Mouse (Mus musculus): ENCODE measurements around the gene Ccdc150. TPM values are rescaled to one million over a fixed set of nuclear protein-coding genes. Genes with fewer than 3 reads are reported as not detected.

Ccdc150 gene
- total and polyA plus RNA-seq, 3 experiments = 0.22 to 0.65 TPM; not detected in 1

GRCm38 (mm10) chr1:54306404-54306803 is 55.9 kb downstream of the Ccdc150 start:
- no peaks in the 10 kb centered on the region for H3K27me3 ChIP-seq (ENCODE audit: control insufficient read depth in 1 of 2, insufficient read depth in 2 of 2, low read length in 2 of 2)
- DNase-seq (ENCODE audit: low read depth, low spot score) = no peak
- no peaks in the 10 kb centered on the region for H3K9me3 ChIP-seq (replicated peaks; ENCODE audit: insufficient read depth, low read length)
- H3K36me3 ChIP-seq (ENCODE audit: control insufficient read depth in 1 of 2, insufficient read depth in 2 of 2, low read length in 2 of 2) = no peaks in the 10 kb centered on the region
- TF ChIP-seq BHLHE40 (IDR thresholded peaks at IDR 0.05; ENCODE audit: borderline replicate concordance, low read depth, low read length) (no peak), ZNF384 (IDR thresholded peaks at IDR 0.05; ENCODE audit: low read depth, low read length) (no peak), JUND (IDR thresholded peaks at IDR 0.05; ENCODE audit: low read depth, low read length) (no peak), ELF1 (IDR thresholded peaks at IDR 0.05; ENCODE audit: low read depth, low read length) (no peak), MYC (IDR thresholded peaks at IDR 0.05; ENCODE audit: low read depth, low read length) (no peak), NELFE (IDR thresholded peaks at IDR 0.05; ENCODE audit: low read depth, low read length) (no peak), CHD1 (IDR thresholded peaks at IDR 0.05; ENCODE audit: low read depth, low read length) (no peak), NRF1 (IDR thresholded peaks at IDR 0.05; ENCODE audit: insufficient read depth, low read depth, low read length, poor library complexity, severe bottlenecking) (no peak), CHD2 (IDR thresholded peaks at IDR 0.05; ENCODE audit: low read length) (no peak), GATA1 (IDR thresholded peaks at IDR 0.05; ENCODE audit: low read depth, low read length) (no peak), RAD21 (IDR thresholded peaks at IDR 0.05; ENCODE audit: low read depth, low read length) (no peak), MYB (IDR thresholded peaks at IDR 0.05; ENCODE audit: low read depth, low read length) (no peak), USF2 (IDR thresholded peaks at IDR 0.05; ENCODE audit: borderline replicate concordance in 1 of 2, insufficient read depth in 1 of 2, low read depth in 1 of 2, low read length in 2 of 2) (no peak), TBP (IDR thresholded peaks at IDR 0.05; ENCODE audit: low read depth, low read length) (no peak), TAL1 (IDR thresholded peaks at IDR 0.05; ENCODE audit: low read length) (no peak), POLR2A (IDR thresholded peaks at IDR 0.05; ENCODE audit: control insufficient read depth in 1 of 2, insufficient read depth in 1 of 2, low read depth in 1 of 2, low read length in 2 of 2, poor library complexity in 1 of 2) (no peak)
- no peak overlapping the region for H3K27ac ChIP-seq (ENCODE audit: control insufficient read depth, low read depth, low read length)
- H3K79me2 ChIP-seq (ENCODE audit: control insufficient read depth, insufficient read depth, low read length, poor library complexity) = no peaks in the 10 kb centered on the region
- H3K4me1 ChIP-seq (ENCODE audit: control insufficient read depth in 1 of 2, insufficient read depth in 2 of 2, low read length in 2 of 2) = no peaks in the 10 kb centered on the region
- H3K9ac ChIP-seq (ENCODE audit: control insufficient read depth, low read depth, low read length, poor library complexity, severe bottlenecking) = no peak overlapping the region
- H3K4me3 ChIP-seq (ENCODE audit: control insufficient read depth in 1 of 2, insufficient read depth in 1 of 2, low read depth in 2 of 2, low read length in 2 of 2) = no peak overlapping the region

- Histone ChIP-seq H3K4me1 (ENCODE audit: control insufficient read depth in 1 of 2, insufficient read depth in 2 of 2, low read length in 2 of 2) (no peaks in the 10 kb centered on the region), H3K9me3 (replicated peaks; ENCODE audit: insufficient read depth, low read length) (no peaks in the 10 kb centered on the region), H3K79me2 (ENCODE audit: control insufficient read depth, insufficient read depth, low read length, poor library complexity) (no peaks in the 10 kb centered on the region), H3K36me3 (ENCODE audit: control insufficient read depth in 1 of 2, insufficient read depth in 2 of 2, low read length in 2 of 2) (no peaks in the 10 kb centered on the region), H3K9ac (ENCODE audit: control insufficient read depth, low read depth, low read length, poor library complexity, severe bottlenecking) (no peak overlapping the region), H3K27ac (ENCODE audit: control insufficient read depth, low read depth, low read length) (no peak overlapping the region), H3K27me3 (ENCODE audit: control insufficient read depth in 1 of 2, insufficient read depth in 2 of 2, low read length in 2 of 2) (no peaks in the 10 kb centered on the region), H3K4me3 (ENCODE audit: control insufficient read depth in 1 of 2, insufficient read depth in 1 of 2, low read depth in 2 of 2, low read length in 2 of 2) (no peak overlapping the region)
- DNase-seq (ENCODE audit: low read depth, low spot score) = no peak
- TF ChIP-seq BHLHE40 (IDR thresholded peaks at IDR 0.05; ENCODE audit: borderline replicate concordance, low read depth, low read length) = no peak
- TF ChIP-seq MEF2A (IDR thresholded peaks at IDR 0.05; ENCODE audit: extremely low read depth, insufficient replicate concordance, low read depth, low read length, poor library complexity, severe bottlenecking) = no peak
- TF ChIP-seq MAFK (IDR thresholded peaks at IDR 0.05; ENCODE audit: borderline replicate concordance, low read depth, low read length) = no peak
- TF ChIP-seq EP300 (IDR thresholded peaks at IDR 0.05; ENCODE audit: low read depth in 1 of 2, low read length in 2 of 2) = no peak
- TF ChIP-seq MXI1 (IDR thresholded peaks at IDR 0.05; ENCODE audit: low read depth, low read length) = no peak
- no peak for TF ChIP-seq ETS1 (IDR thresholded peaks at IDR 0.05; ENCODE audit: low read depth, low read length)
- TF ChIP-seq E2F4 (IDR thresholded peaks at IDR 0.05; ENCODE audit: borderline replicate concordance, low read depth, low read length) = no peak
- no peak for TF ChIP-seq HCFC1 (IDR thresholded peaks at IDR 0.05; ENCODE audit: low read depth, low read length)
- TF ChIP-seq POLR2AphosphoS2 (IDR thresholded peaks at IDR 0.05; ENCODE audit: low read length) = no peak
- TF ChIP-seq SMC3 (IDR thresholded peaks at IDR 0.05; ENCODE audit: low read depth, low read length) = no peak
These were observed 76.2 kb downstream of the Ccdc150 start for GRCm38 (mm10) chr1:54326647-54327046.
